Mouse (Mus musculus) midbrain, embryonic 14.5 days (tissue): ENCODE data around the gene Gp5. TPM values are rescaled to one million over a fixed set of nuclear protein-coding genes. Genes with fewer than 3 reads are reported as not detected.
A peak's percentile ranks its signal among the peaks of the same experiment; 100 is the strongest.
"Not testable (repeated sequence)": the region's sequence is repeated elsewhere in the genome, so short reads cannot be mapped to it uniquely, and the experiment has no call there.

Source experiments
- ATAC-seq: fragments of 200-750 bp; cut with Nextera tagmentation; 2 replicates; pipeline ENCODE4 v1.8.0; 2017; ENCODE audit warnings: moderate number of reproducible peaks, moderate library complexity; ENCODE audit not compliant: low FRiP score, low TSS enrichment
- DNase-seq: peaks from one replicate; pipeline ENCODE4 v3.0.0-alpha.2; 2015
- H3K27ac ChIP-seq: fragments of 300-500 bp; sonication (generic); replicated peaks from 2 replicates; pipeline ENCODE4 v1.5.1; 2014; ENCODE audit warnings: mild to moderate bottlenecking, low read depth, low read length, moderate library complexity
- H3K27me3 ChIP-seq: fragments of 300-500 bp; sonication (generic); 2 replicates; pipeline ENCODE4 v1.6.1; 2014; ENCODE audit warnings: low read length, control low read depth, mixed read lengths; ENCODE audit not compliant: control insufficient read depth, insufficient read depth
- H3K36me3 ChIP-seq: fragments of 300-500 bp; sonication (generic); 2 replicates; pipeline ENCODE4 v1.6.1; 2014; ENCODE audit warnings: low read length, control low read depth; ENCODE audit not compliant: control insufficient read depth, insufficient read depth
- H3K4me1 ChIP-seq: fragments of 300-500 bp; sonication (generic); 2 replicates; pipeline ENCODE4 v1.6.1; 2014; ENCODE audit warnings: mild to moderate bottlenecking, antibody characterized with exemption, low read length, control low read depth; ENCODE audit not compliant: control insufficient read depth, insufficient read depth
- H3K4me2 ChIP-seq: fragments of 300-500 bp; sonication (generic); 2 replicates; pipeline ENCODE4 v1.6.1; 2014; ENCODE audit warnings: mild to moderate bottlenecking, low read length, moderate library complexity
- H3K4me3 ChIP-seq: fragments of 300-500 bp; sonication (generic); replicated peaks from 2 replicates; pipeline ENCODE4 v1.5.1; 2014; ENCODE audit warnings: low read depth, low read length
- H3K9ac ChIP-seq: fragments of 300-500 bp; sonication (generic); replicated peaks from 2 replicates; pipeline ENCODE4 v1.6.1; 2014; ENCODE audit warnings: mild to moderate bottlenecking, low read length, moderate library complexity
- H3K9me3 ChIP-seq: fragments of 300-500 bp; sonication (generic); 2 replicates; pipeline ENCODE4 v1.6.1; 2016; ENCODE audit warnings: low read length, control low read depth, mixed read lengths; ENCODE audit not compliant: control insufficient read depth
- whole genome bisulfite sequencing: fragments of 180-500 bp; shearing (Covaris S2); extraction: QIAGEN DNeasy Blood & Tissue Kit; methylation state at CpG from one replicate; pipeline ENCODE4 v1.1.7; 2014; 5-methylcytosine and 5-hydroxymethylcytosine counted together
- polyA plus RNA-seq: library from polyadenylated mRNA; unstranded; fragments of >200 nt; fragmentation: Nextera tagmentation; extraction: Ambion mirVana; gene quantifications from 2 replicates; pipeline ENCODE4 v1.2.1, GENCODE M21; 2014

The Gp5 gene
- polyA plus RNA-seq, result 0.23 and 0.30 TPM in 2 replicates

- Histone ChIP-seq H3K9me3 (no peaks in the 10 kb centered on the region), H3K4me3 (peak within 1 kb of the TSS; percentile 57), H3K9ac (peak within 1 kb of the TSS; percentile 53; the same call in 1 of the 2 replicates), H3K27me3 (peaks cover 61% of the 10 kb centered on the region), H3K4me2 (peak within 1 kb of the TSS; percentile 97), H3K27ac (no peak within 1 kb of the TSS), H3K4me1 (peaks cover 11% of the 10 kb centered on the region; the same call in 1 of the 2 replicates), H3K36me3 (peaks cover 8% of the 10 kb centered on the region)
- ATAC-seq (no peak), DNase-seq (no peak)
Observed at GRCm38 (mm10) chr16:30310647-30311046, at the start of gene Gp5. Gene Gp5, minus strand, starts transcription at chr16:30310779.

GRCm38 (mm10) chr16:30353489-30353888, 42.9 kb upstream of the Gp5 start:
- not testable (repeated sequence) for ATAC-seq, H3K27ac ChIP-seq, H3K4me1 ChIP-seq, H3K27me3 ChIP-seq, H3K9me3 ChIP-seq, H3K4me2 ChIP-seq, DNase-seq, H3K4me3 ChIP-seq, H3K9ac ChIP-seq
- WGBS, result 96% methylated on average over 11 of the region's 11 CpGs
- peaks cover 27% of the 10 kb centered on the region for H3K36me3 ChIP-seq

GRCm38 (mm10) chr16:30314236-30314635, 3.7 kb upstream of the Gp5 start:
- Histone ChIP-seq H3K9me3 (no peaks in the 10 kb centered on the region), H3K27ac (no peak overlapping the region), H3K4me3 (no peak overlapping the region), H3K27me3 (peaks cover 29% of the 10 kb centered on the region), H3K4me1 (peaks cover 6% of the 10 kb centered on the region; the same call in 1 of the 2 replicates), H3K4me2 (no peak overlapping the region), H3K9ac (no peak overlapping the region), H3K36me3 (peaks cover 16% of the 10 kb centered on the region)
- peak; percentile 79 for DNase-seq
- ATAC-seq, result no peak

- 53% methylated on average over 8 of the region's 8 CpGs for WGBS
- no peak overlapping the region for H3K4me2 ChIP-seq
- H3K4me1 ChIP-seq, result peaks cover 11% of the 10 kb centered on the region; the same call in 1 of the 2 replicates
- no peak overlapping the region for H3K27ac ChIP-seq
- ATAC-seq (no peak), DNase-seq (peak; percentile 32)
- H3K9ac ChIP-seq, result no peak overlapping the region
- H3K4me3 ChIP-seq, result no peak overlapping the region
- no peaks in the 10 kb centered on the region for H3K9me3 ChIP-seq
- H3K36me3 ChIP-seq, result peaks cover 5% of the 10 kb centered on the region
- peaks cover 61% of the 10 kb centered on the region for H3K27me3 ChIP-seq
Observed at GRCm38 (mm10) chr16:30310171-30310515, 436 bp downstream of the Gp5 start.

GRCm38 (mm10) chr16:30309395-30310170, 996 bp downstream of the Gp5 start:
- 3% methylated on average over 34 of the region's 34 CpGs for WGBS
- H3K4me2 ChIP-seq, result peak overlapping the region; percentile 97
- peak overlapping the region; percentile 53; the same call in 1 of the 2 replicates for H3K9ac ChIP-seq
- DNase-seq (peak; percentile 56), ATAC-seq (0 out of 2 replicates have a peak, but pooled peaks have one; percentile 4)
- peak overlapping the region; percentile 57 for H3K4me3 ChIP-seq
- H3K4me1 ChIP-seq, result peaks cover 11% of the 10 kb centered on the region; the same call in 1 of the 2 replicates
- H3K27ac ChIP-seq, result no peak overlapping the region
- H3K36me3 ChIP-seq, result no peaks in the 10 kb centered on the region; the same call in 1 of the 2 replicates
- H3K27me3 ChIP-seq, result peaks cover 61% of the 10 kb centered on the region
- no peaks in the 10 kb centered on the region for H3K9me3 ChIP-seq

GRCm38 (mm10) chr16:30308616-30309394, 1.8 kb downstream of the Gp5 start:
- ATAC-seq (peak; percentile 62; the same call in 1 of the 2 replicates), DNase-seq (peak; percentile 88)
- peak overlapping the region; percentile 57 for H3K4me3 ChIP-seq
- H3K27ac ChIP-seq, result no peak overlapping the region
- WGBS, result under 1% methylated on average over 72 of the region's 72 CpGs
- peaks cover 11% of the 10 kb centered on the region; the same call in 1 of the 2 replicates for H3K4me1 ChIP-seq
- peak overlapping the region; percentile 97 for H3K4me2 ChIP-seq
- H3K36me3 ChIP-seq, result no peaks in the 10 kb centered on the region
- peak overlapping the region; percentile 53 for H3K9ac ChIP-seq
- peaks cover 61% of the 10 kb centered on the region for H3K27me3 ChIP-seq
- no peaks in the 10 kb centered on the region for H3K9me3 ChIP-seq

- H3K36me3 ChIP-seq, result no peaks in the 10 kb centered on the region
- DNase-seq, result peak; percentile 30
- WGBS, result 13% methylated on average over 29 of the region's 29 CpGs
- peak overlapping the region; percentile 53 for H3K9ac ChIP-seq
- ATAC-seq, result no peak
- H3K4me3 ChIP-seq, result peak overlapping the region; percentile 57
- no peaks in the 10 kb centered on the region for H3K9me3 ChIP-seq
- no peak overlapping the region for H3K27ac ChIP-seq
- H3K27me3 ChIP-seq, result peaks cover 61% of the 10 kb centered on the region
- peak overlapping the region; percentile 97 for H3K4me2 ChIP-seq
- peaks cover 11% of the 10 kb centered on the region; the same call in 1 of the 2 replicates for H3K4me1 ChIP-seq
Observed at GRCm38 (mm10) chr16:30307961-30308615, 2.5 kb downstream of the Gp5 start.

- H3K4me2 ChIP-seq, result no peak overlapping the region
- DNase-seq (no peak), ATAC-seq (no peak)
- H3K4me3 ChIP-seq, result no peak overlapping the region
- 57% methylated on average over 12 of the region's 12 CpGs for WGBS
- H3K9ac ChIP-seq, result no peak overlapping the region
- H3K27ac ChIP-seq, result no peak overlapping the region
- peaks cover 61% of the 10 kb centered on the region for H3K27me3 ChIP-seq
- H3K4me1 ChIP-seq, result peaks cover 11% of the 10 kb centered on the region; the same call in 1 of the 2 replicates
- H3K9me3 ChIP-seq, result no peaks in the 10 kb centered on the region
- H3K36me3 ChIP-seq, result no peaks in the 10 kb centered on the region
Observed at GRCm38 (mm10) chr16:30307306-30307705, 3.3 kb downstream of the Gp5 start.
